Mouse (Mus musculus) thymus, postnatal 36 days (tissue): ENCODE measurements around the gene Bbof1.

ENCODE experiments used
- DNase-seq, 2 experiments: peaks; one replicate each; pipeline ENCODE4 v3.0.0; 2022; ENCODE audit warnings: mixed read lengths in 2 of 2

Gene Bbof1

GRCm38 (mm10) chr12:84481251-84481650 is 72.4 kb downstream of the Bbof1 start:
- DNase-seq, result no peak

GRCm38 (mm10) chr12:84482778-84483585 is 74.1 kb downstream of the Bbof1 start:
- no peak for DNase-seq

- no peak for DNase-seq
These were observed 78.6 kb downstream of the Bbof1 start for GRCm38 (mm10) chr12:84487324-84488056.
